Mouse (Mus musculus) limb, embryonic 12.5 days (tissue): ENCODE measurements around the gene Vps29. TPM values are rescaled to one million over a fixed set of nuclear protein-coding genes. Genes with fewer than 3 reads are reported as not detected.

Experiments
- polyA plus RNA-seq: library from polyadenylated mRNA; unstranded; fragments of >200 nt; fragmentation: Nextera tagmentation; extraction: Ambion mirVana; gene quantifications from 2 replicates; pipeline ENCODE4 v1.2.1, GENCODE M21; 2016

Vps29 gene
- polyA plus RNA-seq, 1 experiment from 2014 or later: 167 TPM

Other genes with a start within 250 kb of the Vps29 start
- gene Ccdc63, start 213.5 kb upstream of the Vps29 start, polyA plus RNA-seq: 0.20 TPM in 1 of 2 replicates, not detected in the other
- gene Ppp1cc, start 196.1 kb upstream of the Vps29 start, polyA plus RNA-seq: 300 and 320 TPM in 2 replicates
- 7.8 and 9.5 TPM in 2 replicates for gene Hvcn1, start 147.6 kb upstream of the Vps29 start, polyA plus RNA-seq
- gene Tctn1, start 89.9 kb upstream of the Vps29 start, polyA plus RNA-seq: 4.5 and 4.8 TPM in 2 replicates
- 10.1 and 11.4 TPM in 2 replicates for gene Pptc7, start 70.0 kb upstream of the Vps29 start, polyA plus RNA-seq
- 14.2 and 15.8 TPM in 2 replicates for gene Rad9b, start 136 bp upstream of the Vps29 start, polyA plus RNA-seq
- 85.8 and 87.2 TPM in 2 replicates for gene Gpn3, start 17.5 kb downstream of the Vps29 start, polyA plus RNA-seq
- 95.0 and 99.5 TPM in 2 replicates for gene Fam216a, start 18.0 kb downstream of the Vps29 start, polyA plus RNA-seq
- 83.3 and 89.3 TPM in 2 replicates for gene Arpc3, start 37.5 kb downstream of the Vps29 start, polyA plus RNA-seq
- 57.9 and 59.3 TPM in 2 replicates for gene Anapc7, start 67.3 kb downstream of the Vps29 start, polyA plus RNA-seq
- 42.4 and 49.5 TPM in 2 replicates for gene Atp2a2, start 147.9 kb downstream of the Vps29 start, polyA plus RNA-seq